Mouse (Mus musculus) cortical plate, adult 2 months (tissue): ENCODE measurements around the gene Sgms1.

Experiments used
- CTCF ChIP-seq: fragments of 200-500 bp; IDR thresholded peaks from 2 replicates; pipeline ENCODE4 v1.5.1; 2011; ENCODE audit warnings: mild to moderate bottlenecking, control low read depth, low read length; ENCODE audit not compliant: insufficient read depth; ENCODE audit errors: extremely low read depth
- POLR2A ChIP-seq: fragments of 200-500 bp; IDR thresholded peaks from 2 replicates; pipeline ENCODE4 v1.6.1; 2011; ENCODE audit warnings: mild to moderate bottlenecking, low read length, control low read depth; ENCODE audit not compliant: insufficient read depth; ENCODE audit errors: extremely low read depth

DNA sequence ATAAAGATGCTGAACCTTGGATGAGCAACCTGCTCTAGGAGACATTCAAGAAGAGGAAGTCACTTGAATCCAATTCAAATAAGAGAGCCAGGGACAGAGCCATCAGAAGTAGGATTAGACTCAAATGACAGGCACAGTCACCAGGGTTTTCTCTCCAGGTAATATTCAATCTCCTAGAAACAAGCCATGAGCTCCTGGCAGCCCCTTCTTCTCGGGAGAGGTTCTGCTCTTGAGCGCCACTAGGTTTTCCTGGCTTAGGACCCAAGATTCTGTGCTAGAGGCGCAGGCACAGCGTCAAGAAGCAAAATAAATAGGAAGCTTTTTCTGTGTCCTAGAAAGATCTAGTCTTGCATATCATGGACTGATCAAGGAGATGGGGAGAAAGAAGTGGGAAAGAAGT is 76.2 kb downstream of the Sgms1 start:
- no peak for TF ChIP-seq POLR2A
- TF ChIP-seq CTCF: no peak
